In the genomic region with DNA sequence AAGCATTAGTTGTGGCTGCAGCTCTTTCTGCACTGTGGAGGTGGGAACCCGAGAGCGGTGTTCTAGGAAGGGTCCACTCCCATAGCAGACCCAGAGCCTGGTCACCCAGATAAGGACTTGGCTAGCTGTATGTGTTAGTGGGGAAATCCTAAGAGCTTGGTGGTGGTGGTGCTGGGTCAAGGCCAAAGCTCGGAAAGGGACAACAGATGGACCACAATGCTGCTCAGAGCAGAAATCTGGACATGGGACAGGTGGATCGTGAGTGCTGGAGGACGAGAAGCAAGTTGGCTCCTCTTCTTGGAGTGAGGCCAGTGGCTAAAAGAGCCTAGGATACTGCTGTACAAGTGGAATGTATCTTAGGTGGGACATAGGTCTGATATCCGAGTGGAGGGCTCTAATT, we compare ENCODE assay signal across 24 mouse cellular contexts. TPM values are rescaled to one million over a fixed set of nuclear protein-coding genes. Genes with fewer than 3 reads are reported as not detected.
DNase-seq lines count a peak whose midpoint lies in the region; ATAC-seq lines count a peak whose summit lies in the region.
"Had no signal": no experiment of that assay in that cellular context is flagged by ENCODE, and none has a peak within 500 bp of the region (broad histone marks: within the 10 kb centered on the region; RNA-seq: fewer than 3 reads in every experiment).

No protein-coding gene starts in this region.

- 31% methylated on average over 6 of the region's 6 CpGs for WGBS in heart, embryonic 13.5 days
- WGBS in midbrain, embryonic 11.5 days, result 88% methylated on average over 6 of the region's 6 CpGs

- H3K4me3 ChIP-seq in heart, embryonic 13.5 days, result peak overlapping the region; percentile 75
- H3K4me3 ChIP-seq in midbrain, embryonic 11.5 days (ENCODE audit: low read depth, low read length), result no peak overlapping the region
- H3K4me3 ChIP-seq: embryonic facial prominence, embryonic 15.5 days; left cerebral cortex, adult 2 months; limb, embryonic 12.5 days; lung, embryonic 15.5 days; midbrain, embryonic 10.5 days; neural tube, embryonic 12.5 days had no signal

- no peaks in the 10 kb centered on the region for H3K27me3 ChIP-seq in heart, embryonic 13.5 days (replicated peaks)
- no peaks in the 10 kb centered on the region for H3K27me3 ChIP-seq in midbrain, embryonic 11.5 days (ENCODE audit: control insufficient read depth, insufficient read depth, low read length)
- H3K27me3 ChIP-seq: embryonic facial prominence, embryonic 15.5 days; lung, embryonic 15.5 days had no signal

- H3K36me3 ChIP-seq in heart, embryonic 13.5 days, result peaks cover 55% of the 10 kb centered on the region
- no peaks in the 10 kb centered on the region for H3K36me3 ChIP-seq in midbrain, embryonic 11.5 days (ENCODE audit: control insufficient read depth, insufficient read depth, low read length)
- H3K36me3 ChIP-seq: embryonic facial prominence, embryonic 15.5 days; limb, embryonic 12.5 days; lung, embryonic 15.5 days; midbrain, embryonic 10.5 days; neural tube, embryonic 12.5 days had no signal

- intact Hi-C loops in heart, postnatal 25 days (cut with DNase I), result loop anchor here (5.0 kb wide), 2 partner anchors 148 to 363 kb away; no protein-coding TSS in a partner anchor

- H3K4me1 ChIP-seq in heart, embryonic 13.5 days, result peaks cover 62% of the 10 kb centered on the region
- H3K4me1 ChIP-seq in midbrain, embryonic 11.5 days (ENCODE audit: control insufficient read depth, insufficient read depth, low read length), result no peaks in the 10 kb centered on the region

- H3K9me3 ChIP-seq in heart, embryonic 13.5 days, result no peaks in the 10 kb centered on the region
- H3K9me3 ChIP-seq in midbrain, embryonic 11.5 days (ENCODE audit: control insufficient read depth, low read length), result no peaks in the 10 kb centered on the region
- H3K9me3 ChIP-seq: embryonic facial prominence, embryonic 15.5 days; limb, embryonic 12.5 days; lung, embryonic 15.5 days; midbrain, embryonic 10.5 days; neural tube, embryonic 12.5 days had no signal

- H3K4me2 ChIP-seq in heart, embryonic 13.5 days, result peak overlapping the region; percentile 81
- no peak overlapping the region for H3K4me2 ChIP-seq in midbrain, embryonic 11.5 days
- H3K4me2 ChIP-seq: embryonic facial prominence, embryonic 15.5 days; limb, embryonic 12.5 days; lung, embryonic 15.5 days; neural tube, embryonic 12.5 days had no signal

- H3K27ac ChIP-seq in heart, embryonic 13.5 days (replicated peaks), result peak overlapping the region; percentile 98
- H3K27ac ChIP-seq in midbrain, embryonic 11.5 days (ENCODE audit: low read depth, low read length), result no peak overlapping the region
- H3K27ac ChIP-seq: embryonic facial prominence, embryonic 15.5 days; left cerebral cortex, adult 2 months; limb, embryonic 12.5 days; liver, embryonic 14.5 days; lung, embryonic 15.5 days; macrophage; midbrain, embryonic 10.5 days; neural tube, embryonic 12.5 days had no signal

- peak overlapping the region; percentile 95 for H3K9ac ChIP-seq in heart, embryonic 13.5 days
- no peak overlapping the region for H3K9ac ChIP-seq in midbrain, embryonic 11.5 days (ENCODE audit: low read length)
- H3K9ac ChIP-seq: embryonic facial prominence, embryonic 15.5 days; limb, embryonic 12.5 days; liver, embryonic 14.5 days; lung, embryonic 15.5 days; neural tube, embryonic 12.5 days had no signal

- no peak for ATAC-seq in heart, embryonic 13.5 days (ENCODE audit: extremely low read depth, insufficient number of reproducible peaks, low FRiP score, low TSS enrichment)
- ATAC-seq in midbrain, embryonic 11.5 days (ENCODE audit: low FRiP score), result no peak
- ATAC-seq: forebrain, embryonic 16.5 days; hindbrain, embryonic 16.5 days had no signal

- peak; percentile 94 for DNase-seq in heart, adult 11 months
- DNase-seq in heart, postnatal 25 days (ENCODE audit: low spot score), result no peak
- DNase-seq in brain, adult 2 months (ENCODE audit: low read depth, low spot score), result peak; percentile 99
- DNase-seq in cerebellum, adult 9-10 months, result peak; percentile 98
- DNase-seq in midbrain, embryonic 11.5 days (ENCODE audit: low spot score, missing footprints), result no peak
- DNase-seq in layer of hippocampus, postnatal 10 days (ENCODE audit: low spot score in 2 of 2), result no peak
- no peak for DNase-seq in layer of hippocampus, postnatal 25 days (ENCODE audit: extremely low spot score in 1 of 2, low spot score in 1 of 2)
- DNase-seq: adrenal gland, adult 2 months; gastrocnemius, postnatal 25 days; kidney, adult 11 months; kidney, postnatal 14 days; right cerebral cortex, adult 18-20 months; thymus, postnatal 4 days had no signal

RNA-seq across cellular contexts. Expression of a gene that starts 1.6 kb away (rescaled TPM):
- 1,000 to 10,000 TPM; 1,615 to 1,699 TPM for total RNA-seq in heart, postnatal 25 days (2021)
- 806 and 882 TPM in 2 replicates for polyA plus RNA-seq in heart, embryonic 13.5 days (2015; fragmentation: Nextera tagmentation; extraction: Ambion mirVana)
- polyA plus RNA-seq in midbrain, embryonic 11.5 days (2014; fragmentation: Nextera tagmentation; extraction: Ambion mirVana), result not detected in 2 replicates
- under 1 TPM; 0.38 to 0.55 TPM for total RNA-seq in layer of hippocampus, postnatal 10 days (2021)
- under 1 TPM; 0.20 to 0.23 TPM for total RNA-seq in layer of hippocampus, postnatal 25 days (2021)
- total RNA-seq: gastrocnemius, postnatal 25 days had no signal
- polyA plus RNA-seq: adrenal gland, adult 2 months; forebrain, embryonic 16.5 days had no signal

RNA-seq across cellular contexts. Expression of a gene that starts 37.4 kb away (rescaled TPM):
- 1 to 10 TPM; 3.7 to 4.3 TPM for total RNA-seq in heart, postnatal 25 days (2021)
- 3.5 and 3.9 TPM in 2 replicates for polyA plus RNA-seq in heart, embryonic 13.5 days (2015; fragmentation: Nextera tagmentation; extraction: Ambion mirVana)
- polyA plus RNA-seq in midbrain, embryonic 11.5 days (2014; fragmentation: Nextera tagmentation; extraction: Ambion mirVana), result 4.0 and 4.5 TPM in 2 replicates
- 1 to 10 TPM; 4.5 to 6.0 TPM for total RNA-seq in layer of hippocampus, postnatal 10 days (2021)
- 1 to 10 TPM; 3.6 to 3.8 TPM for total RNA-seq in layer of hippocampus, postnatal 25 days (2021)

RNA-seq across cellular contexts. Expression of a gene that starts 49.3 kb away (rescaled TPM):
- 10 to 100 TPM; 22.9 to 28.2 TPM for total RNA-seq in heart, postnatal 25 days (2021)
- 45.0 and 55.5 TPM in 2 replicates for polyA plus RNA-seq in heart, embryonic 13.5 days (2015; fragmentation: Nextera tagmentation; extraction: Ambion mirVana)
- 16.6 and 18.9 TPM in 2 replicates for polyA plus RNA-seq in midbrain, embryonic 11.5 days (2014; fragmentation: Nextera tagmentation; extraction: Ambion mirVana)
- total RNA-seq in layer of hippocampus, postnatal 10 days (2021), result 10 to 100 TPM; 26.4 to 28.9 TPM
- 10 to 100 TPM; 23.3 to 31.2 TPM for total RNA-seq in layer of hippocampus, postnatal 25 days (2021)

Comparison
In these comparisons a context has a peak if more than half of its experiments do, and no peak if none do; other contexts are left out.
1. DNase-seq: peak in heart, adult 11 months (single experiment), brain, adult 2 months (single experiment) and cerebellum, adult 9-10 months (single experiment); none in heart, postnatal 25 days (single experiment), midbrain, embryonic 11.5 days (single experiment), layer of hippocampus, postnatal 10 days (0 of 2) and layer of hippocampus, postnatal 25 days (0 of 2).
2. RNA of a gene that starts 1.6 kb away (total RNA-seq): 1,615 to 1,699 TPM in heart, postnatal 25 days; 0.38 to 0.55 TPM in layer of hippocampus, postnatal 10 days and 0.20 to 0.23 TPM in layer of hippocampus, postnatal 25 days; every median in the first group is over 1,000 times any median in the second.